Mouse (Mus musculus): ENCODE data around the gene Hist1h3e. TPM values are rescaled to one million over a fixed set of nuclear protein-coding genes. Genes with fewer than 3 reads are reported as not detected.
A peak's percentile ranks its signal among the peaks of the same experiment; 100 is the strongest.
"Not testable (repeated sequence)": the region's sequence is repeated elsewhere in the genome, so short reads cannot be mapped to it uniquely, and the experiment has no call there.

Gene Hist1h3e
- total RNA-seq, 2 experiments from 2014 or later = 264 to 387 TPM

GRCm38 (mm10) chr13:23584331-23584730, 22.2 kb upstream of the Hist1h3e start:
- no peak for ATAC-seq (replicated peaks; ENCODE audit: low FRiP score, poor library complexity, severe bottlenecking)

GRCm38 (mm10) chr13:23583387-23584068, 21.4 kb upstream of the Hist1h3e start:
- ATAC-seq (replicated peaks; ENCODE audit: low FRiP score, poor library complexity, severe bottlenecking) = no peak

- peak; percentile 15 for ATAC-seq (replicated peaks; ENCODE audit: low FRiP score, poor library complexity, severe bottlenecking)
Observed at GRCm38 (mm10) chr13:23582219-23583056, 20.3 kb upstream of the Hist1h3e start.

- peak; percentile 59 for ATAC-seq (replicated peaks; ENCODE audit: low FRiP score, poor library complexity, severe bottlenecking)
Observed at GRCm38 (mm10) chr13:23581408-23582218, 19.4 kb upstream of the Hist1h3e start, which contains the start of gene Hist1h4d. Gene Hist1h4d, plus strand, starts transcription at chr13:23581598.

DNA sequence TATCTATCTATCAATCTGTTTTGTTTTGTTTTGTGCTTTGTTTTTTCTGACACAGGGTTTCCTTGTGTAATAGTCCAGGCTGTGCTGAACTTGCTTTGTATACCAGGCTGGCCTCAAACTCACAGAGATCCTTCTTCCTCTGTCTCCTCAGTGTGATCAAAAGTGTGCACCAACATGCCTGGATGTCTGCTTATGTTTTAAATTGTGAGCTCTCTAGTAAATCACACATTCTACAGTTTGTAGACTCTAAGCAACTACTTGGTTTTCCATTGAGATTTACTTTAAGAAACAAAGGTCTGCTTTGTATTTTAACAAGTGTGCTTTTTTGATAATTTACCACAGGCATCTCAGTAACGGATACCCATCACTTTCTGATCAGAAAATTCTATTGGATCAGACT, 15.7 kb upstream of the Hist1h3e start:
- no peak for ATAC-seq (replicated peaks; ENCODE audit: low FRiP score, poor library complexity, severe bottlenecking)

DNA sequence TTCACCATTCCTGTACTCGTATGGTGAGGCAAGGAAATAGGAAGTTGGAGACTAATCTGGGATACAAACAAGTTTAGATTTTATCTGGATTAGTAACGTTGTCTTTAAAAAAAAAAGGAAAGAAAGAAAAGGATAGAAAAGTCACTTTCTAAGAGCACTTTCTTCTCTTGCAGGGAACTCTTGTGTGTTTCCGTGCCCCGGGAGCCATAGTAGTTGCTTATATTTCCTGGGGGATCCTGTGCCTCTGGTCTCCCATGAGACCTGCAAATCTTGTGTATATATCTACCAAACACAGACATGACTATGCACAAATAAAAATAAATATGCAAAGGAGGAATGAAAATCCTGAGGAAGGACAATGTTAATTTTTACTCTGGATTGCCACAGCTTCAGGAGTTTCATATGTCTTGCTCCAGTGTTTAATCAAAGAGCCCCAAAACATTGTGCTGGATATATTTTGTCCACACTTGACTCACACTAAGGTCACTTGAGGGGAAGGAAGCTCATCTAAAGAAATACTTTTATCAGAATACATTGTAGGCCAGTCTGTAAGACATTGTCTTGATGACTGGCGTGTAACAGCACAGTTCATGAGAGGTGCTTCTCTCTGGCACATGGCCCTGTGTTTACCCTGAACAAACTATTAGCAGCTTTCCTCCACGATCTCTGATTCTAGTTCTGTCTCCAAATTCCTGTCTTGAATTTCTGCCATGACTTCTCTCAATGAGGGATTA, 14.9 kb upstream of the Hist1h3e start:
- no peak for ATAC-seq (replicated peaks; ENCODE audit: low FRiP score, poor library complexity, severe bottlenecking)

- peak; percentile 7; the same call in 1 of the 2 replicates for ATAC-seq (replicated peaks; ENCODE audit: low FRiP score, poor library complexity, severe bottlenecking)
Observed at GRCm38 (mm10) chr13:23576351-23576881, 14.2 kb upstream of the Hist1h3e start.

GRCm38 (mm10) chr13:23575864-23576313, 13.7 kb upstream of the Hist1h3e start:
- ATAC-seq (replicated peaks; ENCODE audit: low FRiP score, poor library complexity, severe bottlenecking) = not testable (repeated sequence)

- ATAC-seq (replicated peaks; ENCODE audit: low FRiP score, poor library complexity, severe bottlenecking) = peak; percentile 55
Observed at GRCm38 (mm10) chr13:23575271-23575851, 13.2 kb upstream of the Hist1h3e start, which contains the start of gene Hist1h3d. Gene Hist1h3d, plus strand, starts transcription at chr13:23575763.

DNA sequence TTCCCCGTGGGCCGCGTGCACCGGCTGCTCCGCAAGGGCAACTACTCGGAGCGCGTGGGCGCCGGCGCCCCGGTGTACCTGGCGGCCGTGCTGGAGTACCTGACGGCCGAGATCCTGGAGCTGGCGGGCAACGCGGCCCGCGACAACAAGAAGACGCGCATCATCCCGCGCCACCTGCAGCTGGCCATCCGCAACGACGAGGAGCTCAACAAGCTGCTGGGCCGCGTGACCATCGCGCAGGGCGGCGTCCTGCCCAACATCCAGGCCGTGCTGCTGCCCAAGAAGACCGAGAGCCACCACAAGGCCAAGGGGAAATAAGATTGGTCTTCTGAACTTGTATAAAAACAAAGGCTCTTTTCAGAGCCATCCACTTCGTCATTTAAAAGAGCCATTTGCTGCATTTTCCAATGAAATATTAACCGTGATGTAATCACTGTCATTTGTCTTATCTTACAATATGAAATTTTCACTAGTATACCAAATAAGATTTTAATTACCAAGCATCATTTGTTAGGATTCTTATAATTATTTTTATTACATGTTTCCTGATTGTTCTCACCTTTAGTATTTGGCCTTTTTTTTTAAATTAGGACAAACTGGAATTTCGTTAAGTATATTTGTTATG, 12.5 kb upstream of the Hist1h3e start:
- ATAC-seq (replicated peaks; ENCODE audit: low FRiP score, poor library complexity, severe bottlenecking) = not testable (repeated sequence)

DNA sequence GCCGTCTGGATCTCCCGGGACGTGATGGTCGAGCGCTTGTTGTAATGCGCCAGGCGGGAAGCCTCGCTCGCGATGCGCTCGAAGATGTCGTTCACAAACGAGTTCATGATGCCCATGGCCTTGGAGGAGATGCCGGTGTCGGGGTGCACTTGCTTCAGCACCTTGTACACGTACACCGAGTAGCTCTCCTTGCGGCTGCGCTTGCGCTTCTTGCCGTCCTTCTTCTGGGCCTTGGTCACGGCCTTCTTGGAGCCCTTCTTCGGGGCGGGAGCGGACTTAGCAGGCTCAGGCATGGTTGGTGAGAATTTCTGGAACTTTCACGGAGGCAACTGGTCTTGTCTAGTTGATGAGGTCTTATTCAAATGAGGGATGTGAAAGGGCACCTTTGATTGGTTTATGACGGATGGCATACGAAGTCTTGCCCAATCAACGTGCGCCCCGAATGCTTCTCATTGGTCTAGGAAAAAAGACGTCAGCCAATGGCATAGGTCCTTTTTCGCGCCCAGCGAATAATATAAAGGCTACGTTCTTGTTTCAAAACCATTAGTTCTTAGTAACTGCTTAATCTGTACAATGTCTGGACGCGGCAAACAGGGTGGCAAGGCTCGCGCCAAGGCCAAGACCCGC, 11.8 kb upstream of the Hist1h3e start, which contains the start of the genes Hist1h2bf and Hist1h2ad:
TSS of gene Hist1h2bf (minus strand) at position 299 of the 627 bp plus-strand sequence.
TSS of gene Hist1h2ad (plus strand) at position 484 of the 627 bp plus-strand sequence.
- ATAC-seq (replicated peaks; ENCODE audit: low FRiP score, poor library complexity, severe bottlenecking) = peak; percentile 69

DNA sequence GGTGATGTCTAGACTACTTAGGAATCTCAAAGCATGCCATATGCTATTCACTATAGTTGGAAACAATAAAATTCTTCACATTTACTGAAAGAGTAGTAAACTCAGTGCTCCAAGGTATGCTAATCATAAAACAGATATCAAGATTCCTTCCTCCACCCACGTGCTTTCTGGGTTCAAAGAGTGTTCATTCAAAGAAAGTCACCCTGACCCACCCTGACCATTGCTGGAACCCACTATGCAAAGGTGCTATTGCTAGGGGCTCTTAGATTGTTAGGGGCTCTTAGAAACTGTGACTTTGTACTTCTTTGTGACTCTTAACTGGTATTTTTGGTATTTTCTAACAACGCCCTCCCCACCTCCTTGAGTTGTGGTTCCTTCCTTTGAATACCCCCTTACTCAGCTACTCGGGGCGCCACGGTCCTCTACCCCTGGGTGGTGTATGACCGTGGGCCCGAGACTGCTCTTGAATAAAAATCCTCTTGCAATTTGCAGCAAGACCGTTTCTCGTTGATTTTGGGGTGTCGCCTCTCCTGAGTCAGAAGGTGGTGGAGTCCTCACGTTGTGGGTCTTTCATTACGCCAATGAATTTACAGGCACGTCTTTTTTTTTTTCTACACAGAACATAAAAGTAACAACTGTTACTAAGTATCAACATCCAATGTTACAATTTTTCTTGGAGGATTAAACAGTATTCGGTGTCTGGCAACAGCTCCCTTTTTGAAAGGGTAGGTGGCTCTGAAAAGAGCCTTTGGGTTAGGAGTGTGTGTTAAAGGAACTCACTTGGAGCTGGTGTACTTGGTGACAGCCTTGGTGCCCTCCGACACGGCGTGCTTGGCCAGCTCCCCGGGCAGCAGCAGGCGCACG, 11.1 kb upstream of the Hist1h3e start:
- not testable (repeated sequence) for ATAC-seq (replicated peaks; ENCODE audit: low FRiP score, poor library complexity, severe bottlenecking)

- ATAC-seq (replicated peaks; ENCODE audit: low FRiP score, poor library complexity, severe bottlenecking) = peak; percentile 13; the same call in 1 of the 2 replicates
Observed at GRCm38 (mm10) chr13:23572218-23573033, 10.3 kb upstream of the Hist1h3e start.

DNA sequence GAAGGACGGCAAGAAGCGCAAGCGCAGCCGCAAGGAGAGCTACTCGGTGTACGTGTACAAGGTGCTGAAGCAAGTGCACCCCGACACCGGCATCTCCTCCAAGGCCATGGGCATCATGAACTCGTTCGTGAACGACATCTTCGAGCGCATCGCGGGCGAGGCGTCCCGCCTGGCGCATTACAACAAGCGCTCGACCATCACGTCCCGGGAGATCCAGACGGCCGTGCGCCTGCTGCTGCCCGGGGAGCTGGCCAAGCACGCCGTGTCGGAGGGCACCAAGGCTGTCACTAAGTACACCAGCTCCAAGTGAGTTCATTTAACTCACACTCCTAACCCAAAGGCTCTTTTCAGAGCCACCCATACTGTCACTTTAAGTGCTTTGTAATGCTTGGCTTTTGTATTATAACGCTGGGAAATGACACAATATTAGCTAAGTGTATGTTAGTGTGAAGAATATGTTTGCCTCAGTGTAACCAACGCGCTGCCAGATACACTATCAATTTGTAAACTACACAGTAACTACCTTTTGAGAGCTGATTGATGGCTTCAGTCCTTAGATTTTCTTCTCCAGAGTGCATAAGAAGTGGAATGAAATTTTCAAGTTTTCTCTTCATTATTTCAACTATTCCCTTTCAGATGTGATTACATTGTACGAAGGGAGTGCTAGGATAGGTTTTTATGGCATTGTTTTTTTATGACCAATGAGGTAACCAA, 9.5 kb upstream of the Hist1h3e start:
- ATAC-seq (replicated peaks; ENCODE audit: low FRiP score, poor library complexity, severe bottlenecking) = peak; percentile 13; the same call in 1 of the 2 replicates

DNA sequence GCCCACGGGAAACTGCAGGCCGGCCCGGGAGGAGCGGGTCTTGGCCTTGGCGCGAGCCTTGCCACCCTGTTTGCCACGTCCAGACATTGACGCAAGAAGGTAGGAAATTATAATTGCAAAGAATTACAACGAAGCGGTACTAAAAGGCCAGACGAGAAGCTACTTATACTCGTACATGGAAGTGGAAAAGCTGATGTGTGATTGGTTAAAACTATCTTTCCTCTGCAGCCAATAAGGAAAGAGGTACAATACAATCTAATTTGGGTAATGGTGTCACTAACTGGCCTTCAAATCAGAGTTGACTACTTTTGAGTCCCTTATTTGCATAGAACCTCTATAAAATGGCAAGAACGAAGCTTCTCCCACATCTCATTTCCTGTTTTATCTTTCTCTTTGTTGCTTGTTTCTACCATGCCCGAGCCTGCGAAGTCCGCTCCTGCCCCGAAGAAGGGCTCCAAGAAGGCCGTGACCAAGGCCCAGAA, 8.9 kb upstream of the Hist1h3e start, which contains the start of the genes Hist1h2ae and Hist1h2bg:
TSS of gene Hist1h2ae (minus strand) at position 199 of the 482 bp plus-strand sequence.
TSS of gene Hist1h2bg (plus strand) at position 375 of the 482 bp plus-strand sequence.
- ATAC-seq (replicated peaks; ENCODE audit: low FRiP score, poor library complexity, severe bottlenecking) = peak; percentile 73
